Mouse (Mus musculus): Measurements from ENCODE around the gene Fam169b. TPM values are rescaled to one million over a fixed set of nuclear protein-coding genes. Genes with fewer than 3 reads are reported as not detected.

Fam169b gene
- polyA plus RNA-seq, 1 experiment from 2014 or later, result 0.43 TPM

DNA sequence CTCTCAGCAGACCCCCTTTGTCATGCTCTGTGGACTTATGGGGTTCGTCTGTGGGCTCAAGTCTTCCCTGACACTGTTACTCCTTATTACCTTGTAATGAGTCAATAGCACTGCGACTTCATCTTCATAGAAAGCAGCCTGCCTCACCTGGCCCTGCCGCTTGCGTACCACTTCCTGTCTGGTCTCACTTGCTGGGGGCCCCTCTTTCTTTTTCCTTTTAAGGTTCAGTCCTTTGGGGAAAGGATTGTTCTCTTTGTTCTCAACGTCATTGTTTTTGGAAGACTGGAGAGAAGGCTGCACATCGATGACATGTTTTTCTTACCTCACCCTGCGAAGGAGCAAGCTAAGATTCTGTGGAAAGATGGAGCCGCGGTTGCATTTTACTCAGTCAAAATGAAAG lies 55.4 kb downstream of the Fam169b start:
- H3K27me3 ChIP-seq (replicated peaks; ENCODE audit: control insufficient read depth, insufficient read depth, low read length), result no peaks in the 10 kb centered on the region
- no peak overlapping the region for H3K4me2 ChIP-seq (ENCODE audit: low read length)
- WGBS, result 84% methylated on average over 9 of the region's 9 CpGs
- no peaks in the 10 kb centered on the region for H3K9me3 ChIP-seq (ENCODE audit: control insufficient read depth, low read length)
- H3K36me3 ChIP-seq (ENCODE audit: control insufficient read depth, insufficient read depth, low read length), result no peaks in the 10 kb centered on the region
- H3K4me1 ChIP-seq (replicated peaks; ENCODE audit: control insufficient read depth, insufficient read depth, low read length), result no peaks in the 10 kb centered on the region
- no peak overlapping the region for H3K4me3 ChIP-seq (ENCODE audit: low read depth, low read length)
- H3K27ac ChIP-seq (ENCODE audit: low read depth), result no peak overlapping the region
- DNase-seq (ENCODE audit: low spot score) (no peak), ATAC-seq (replicated peaks; ENCODE audit: low FRiP score, low TSS enrichment, low read depth) (no peak)
- H3K9ac ChIP-seq (ENCODE audit: low read length), result no peak overlapping the region

DNA sequence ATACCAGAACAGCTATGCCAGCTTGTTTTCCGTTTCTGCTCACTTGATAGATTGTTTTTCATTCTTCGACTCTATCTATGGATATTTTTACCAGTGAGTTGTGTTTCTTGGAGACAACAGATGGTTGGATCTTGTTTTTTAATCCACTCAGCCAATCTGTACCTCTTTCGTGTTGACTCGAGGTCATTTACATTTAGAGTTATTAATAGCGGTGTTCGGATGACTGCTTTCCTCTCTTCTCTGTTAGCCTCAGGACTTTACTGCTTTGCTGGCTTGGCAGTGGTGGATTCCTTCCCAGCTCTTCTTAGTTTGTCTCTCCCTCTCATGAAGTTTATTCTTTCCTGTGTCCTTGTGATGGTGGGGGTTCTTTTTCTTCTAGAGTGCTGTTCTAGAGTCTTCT lies 59.2 kb downstream of the Fam169b start:
- Histone ChIP-seq H3K27me3 (replicated peaks; ENCODE audit: control insufficient read depth, insufficient read depth, low read length) (no peaks in the 10 kb centered on the region), H3K27ac (ENCODE audit: low read depth) (no peak overlapping the region), H3K4me3 (ENCODE audit: low read depth, low read length) (no peak overlapping the region), H3K36me3 (ENCODE audit: control insufficient read depth, insufficient read depth, low read length) (no peaks in the 10 kb centered on the region), H3K4me1 (replicated peaks; ENCODE audit: control insufficient read depth, insufficient read depth, low read length) (no peaks in the 10 kb centered on the region), H3K4me2 (ENCODE audit: low read length) (no peak overlapping the region), H3K9ac (ENCODE audit: low read length) (no peak overlapping the region), H3K9me3 (ENCODE audit: control insufficient read depth, low read length) (no peaks in the 10 kb centered on the region)
- no peak for DNase-seq (ENCODE audit: low spot score)
- WGBS, result 86% methylated on average over 6 of the region's 6 CpGs
- ATAC-seq (replicated peaks; ENCODE audit: low FRiP score, low TSS enrichment, low read depth), result no peak

DNA sequence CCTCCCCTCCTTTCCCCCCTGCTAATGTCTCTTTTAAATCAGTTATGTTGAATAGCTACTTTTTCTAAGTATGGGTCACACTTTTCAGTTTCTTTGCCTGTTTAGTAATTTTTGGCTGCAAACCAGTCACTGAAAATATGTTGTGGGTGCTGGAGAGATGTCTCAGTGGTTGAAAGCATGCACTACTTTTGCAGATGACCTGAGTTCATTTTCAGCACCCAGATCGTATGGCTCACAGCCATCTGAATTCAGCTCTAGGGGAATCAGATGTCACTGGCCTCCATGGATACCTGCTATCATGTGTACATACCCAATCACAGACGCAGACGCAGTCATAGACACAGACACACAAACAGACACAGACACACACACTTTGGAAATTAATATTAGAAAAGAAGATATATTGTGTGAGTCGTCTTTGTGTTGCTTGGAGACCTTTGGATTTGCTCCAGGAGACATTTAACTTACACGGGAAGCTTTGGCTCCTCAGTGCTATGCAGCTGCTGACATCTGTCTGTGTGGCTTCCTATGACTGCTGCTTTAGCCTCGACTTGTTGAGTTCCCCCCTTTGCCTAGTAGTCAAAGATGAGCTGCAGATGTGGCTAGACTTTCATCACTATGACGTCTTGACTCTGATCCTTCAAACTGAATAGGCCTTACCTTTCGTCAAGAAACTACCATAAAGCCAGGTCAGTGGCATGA lies 63.6 kb downstream of the Fam169b start:
- WGBS, result 51% methylated on average over 8 of the region's 8 CpGs
- Histone ChIP-seq H3K36me3 (ENCODE audit: control insufficient read depth, insufficient read depth, low read length) (no peaks in the 10 kb centered on the region), H3K4me2 (ENCODE audit: low read length) (no peak overlapping the region), H3K4me3 (ENCODE audit: low read depth, low read length) (no peak overlapping the region), H3K27me3 (replicated peaks; ENCODE audit: control insufficient read depth, insufficient read depth, low read length) (no peaks in the 10 kb centered on the region), H3K9me3 (ENCODE audit: control insufficient read depth, low read length) (no peaks in the 10 kb centered on the region), H3K4me1 (replicated peaks; ENCODE audit: control insufficient read depth, insufficient read depth, low read length) (no peaks in the 10 kb centered on the region), H3K27ac (ENCODE audit: low read depth) (0 out of 2 replicates have a peak overlapping the region, but pooled peaks have one; percentile 16), H3K9ac (ENCODE audit: low read length) (no peak overlapping the region)
- no peak for ATAC-seq (replicated peaks; ENCODE audit: low FRiP score, low TSS enrichment, low read depth)
- DNase-seq (ENCODE audit: low spot score), result no peak

DNA sequence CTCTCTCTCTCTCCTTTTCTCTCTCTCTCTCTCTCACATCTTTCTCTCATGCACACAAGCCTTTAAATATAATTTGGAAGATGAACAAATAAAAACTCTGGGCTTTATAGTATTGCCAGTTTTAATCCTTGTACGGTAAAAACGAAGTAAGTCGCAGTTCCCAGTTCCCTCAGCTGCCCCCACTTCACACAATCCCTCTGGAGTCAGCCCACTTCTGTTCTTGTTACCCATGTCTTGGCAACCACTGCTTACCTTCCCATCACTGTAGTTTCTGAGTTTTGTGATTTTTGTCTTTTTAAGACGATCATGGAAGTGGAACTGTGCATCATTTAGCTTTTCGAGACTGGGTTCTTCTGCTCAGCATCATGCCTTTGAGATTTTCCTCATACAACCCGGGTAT lies 65.0 kb downstream of the Fam169b start:
- ATAC-seq (replicated peaks; ENCODE audit: low FRiP score, low TSS enrichment, low read depth) (no peak), DNase-seq (ENCODE audit: low spot score) (no peak)
- Histone ChIP-seq H3K4me3 (ENCODE audit: low read depth, low read length) (no peak overlapping the region), H3K9me3 (ENCODE audit: control insufficient read depth, low read length) (no peaks in the 10 kb centered on the region), H3K4me2 (ENCODE audit: low read length) (no peak overlapping the region), H3K27ac (ENCODE audit: low read depth) (no peak overlapping the region), H3K36me3 (ENCODE audit: control insufficient read depth, insufficient read depth, low read length) (no peaks in the 10 kb centered on the region), H3K27me3 (replicated peaks; ENCODE audit: control insufficient read depth, insufficient read depth, low read length) (no peaks in the 10 kb centered on the region), H3K4me1 (replicated peaks; ENCODE audit: control insufficient read depth, insufficient read depth, low read length) (no peaks in the 10 kb centered on the region), H3K9ac (ENCODE audit: low read length) (no peak overlapping the region)
- 91% methylated on average over 6 of the region's 6 CpGs for WGBS

DNA sequence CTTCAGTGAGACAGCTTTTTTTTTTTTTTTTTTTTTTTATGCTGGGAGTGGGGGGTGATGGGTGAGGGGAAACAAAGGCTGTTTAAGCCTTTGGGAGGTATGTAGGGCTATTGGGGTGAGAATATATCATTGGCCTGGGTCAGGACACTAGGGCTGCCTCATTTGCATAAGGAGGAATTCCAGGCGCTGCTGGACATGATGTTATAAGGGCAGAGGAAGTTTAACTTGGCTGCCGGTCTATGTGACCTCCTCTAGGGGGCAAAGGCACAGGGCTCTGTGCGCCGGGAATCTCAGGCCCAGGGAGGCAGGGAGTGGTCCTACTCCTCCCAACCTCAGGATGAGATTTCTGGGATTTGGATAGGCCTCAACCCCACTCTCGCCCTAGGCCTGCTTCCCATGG lies 70.9 kb downstream of the Fam169b start:
- 46% methylated on average over 5 of the region's 5 CpGs for WGBS

DNA sequence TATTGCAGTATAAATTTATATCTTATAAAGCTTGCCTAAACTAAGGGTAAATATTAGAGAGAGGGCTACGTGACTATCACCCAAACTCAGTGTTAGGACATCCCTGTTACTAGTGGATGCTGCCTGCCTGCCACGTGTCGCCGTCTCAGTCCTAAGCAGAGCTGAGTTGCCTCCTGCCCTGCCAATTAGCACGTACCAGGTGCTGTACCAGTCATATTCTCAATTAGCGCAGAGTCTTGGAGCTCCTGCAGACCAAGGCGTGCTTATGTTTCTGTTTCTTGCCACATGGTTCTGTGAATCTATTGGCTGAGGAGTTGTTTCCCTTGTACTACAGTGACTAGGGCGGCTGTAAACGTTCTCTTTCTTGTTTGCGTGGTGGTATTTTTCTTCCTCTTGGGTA lies 72.3 kb downstream of the Fam169b start:
- Histone ChIP-seq H3K27me3 (replicated peaks; ENCODE audit: control insufficient read depth, insufficient read depth, low read length) (no peaks in the 10 kb centered on the region), H3K4me2 (ENCODE audit: low read length) (no peak overlapping the region), H3K9me3 (ENCODE audit: control insufficient read depth, low read length) (no peaks in the 10 kb centered on the region), H3K4me1 (replicated peaks; ENCODE audit: control insufficient read depth, insufficient read depth, low read length) (no peaks in the 10 kb centered on the region), H3K4me3 (ENCODE audit: low read depth, low read length) (no peak overlapping the region), H3K27ac (ENCODE audit: low read depth) (no peak overlapping the region), H3K36me3 (ENCODE audit: control insufficient read depth, insufficient read depth, low read length) (no peaks in the 10 kb centered on the region), H3K9ac (ENCODE audit: low read length) (no peak overlapping the region)
- DNase-seq (ENCODE audit: low spot score) (no peak), ATAC-seq (replicated peaks; ENCODE audit: low FRiP score, low TSS enrichment, low read depth) (no peak)
- WGBS, result 89% methylated on average over 10 of the region's 10 CpGs

More for the DNA sequence above, 70.9 kb downstream of the Fam169b start:
- Histone ChIP-seq H3K4me1 (replicated peaks; ENCODE audit: control insufficient read depth, insufficient read depth, low read length) (no peaks in the 10 kb centered on the region), H3K4me3 (ENCODE audit: low read depth, low read length) (no peak overlapping the region), H3K9ac (ENCODE audit: low read length) (no peak overlapping the region), H3K27me3 (replicated peaks; ENCODE audit: control insufficient read depth, insufficient read depth, low read length) (no peaks in the 10 kb centered on the region), H3K9me3 (ENCODE audit: control insufficient read depth, low read length) (no peaks in the 10 kb centered on the region), H3K36me3 (ENCODE audit: control insufficient read depth, insufficient read depth, low read length) (no peaks in the 10 kb centered on the region), H3K27ac (ENCODE audit: low read depth) (no peak overlapping the region), H3K4me2 (ENCODE audit: low read length) (no peak overlapping the region)
- DNase-seq (ENCODE audit: low spot score) (no peak), ATAC-seq (replicated peaks; ENCODE audit: low FRiP score, low TSS enrichment, low read depth) (no peak)

DNA sequence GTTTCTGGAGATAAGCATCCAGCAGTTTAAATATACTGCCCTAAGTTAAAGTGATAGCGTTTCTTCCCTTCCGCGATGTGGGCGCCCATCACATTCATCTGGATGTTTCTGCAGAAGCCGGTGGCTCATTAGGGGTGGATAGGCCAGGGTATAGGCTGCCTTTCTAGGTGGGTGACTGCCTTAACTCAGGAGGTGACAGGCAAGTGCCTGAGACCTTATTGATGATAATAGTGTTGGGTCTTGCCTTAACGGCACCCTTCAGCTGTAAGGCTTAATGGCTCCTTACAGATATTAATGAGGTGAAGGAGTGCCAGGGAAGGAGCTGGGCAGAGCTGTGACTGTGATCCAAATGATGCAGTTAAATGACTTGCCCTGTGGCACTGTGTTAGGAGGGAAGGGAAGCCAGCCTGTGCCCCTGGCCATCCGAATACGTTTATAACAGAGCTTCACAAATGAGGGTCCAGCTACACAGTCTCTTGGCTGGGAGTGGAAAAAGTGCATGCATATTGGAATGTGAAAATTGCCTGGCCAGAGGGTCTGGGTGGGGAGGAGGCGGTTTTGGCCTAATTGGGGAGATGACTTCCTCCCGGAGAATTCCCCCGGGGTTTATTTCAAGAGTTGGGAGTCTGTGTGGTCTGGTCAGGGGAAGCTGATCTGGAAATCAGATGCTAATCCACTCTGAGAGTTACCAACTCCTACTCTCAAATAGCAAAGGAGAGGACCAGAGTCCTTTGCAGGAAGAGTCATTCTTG lies 81.9 kb downstream of the Fam169b start:
- H3K4me3 ChIP-seq (ENCODE audit: low read depth, low read length), result no peak overlapping the region
- no peaks in the 10 kb centered on the region for H3K4me1 ChIP-seq (replicated peaks; ENCODE audit: control insufficient read depth, insufficient read depth, low read length)
- no peaks in the 10 kb centered on the region for H3K9me3 ChIP-seq (ENCODE audit: control insufficient read depth, low read length)
- H3K36me3 ChIP-seq (ENCODE audit: control insufficient read depth, insufficient read depth, low read length), result no peaks in the 10 kb centered on the region
- DNase-seq (ENCODE audit: low spot score) (no peak), ATAC-seq (replicated peaks; ENCODE audit: low FRiP score, low TSS enrichment, low read depth) (no peak)
- 55% methylated on average over 11 of the region's 11 CpGs for WGBS
- no peak overlapping the region for H3K9ac ChIP-seq (ENCODE audit: low read length)
- H3K4me2 ChIP-seq (ENCODE audit: low read length), result no peak overlapping the region
- H3K27me3 ChIP-seq (replicated peaks; ENCODE audit: control insufficient read depth, insufficient read depth, low read length), result no peaks in the 10 kb centered on the region
- H3K27ac ChIP-seq (ENCODE audit: low read depth), result no peak overlapping the region

DNA sequence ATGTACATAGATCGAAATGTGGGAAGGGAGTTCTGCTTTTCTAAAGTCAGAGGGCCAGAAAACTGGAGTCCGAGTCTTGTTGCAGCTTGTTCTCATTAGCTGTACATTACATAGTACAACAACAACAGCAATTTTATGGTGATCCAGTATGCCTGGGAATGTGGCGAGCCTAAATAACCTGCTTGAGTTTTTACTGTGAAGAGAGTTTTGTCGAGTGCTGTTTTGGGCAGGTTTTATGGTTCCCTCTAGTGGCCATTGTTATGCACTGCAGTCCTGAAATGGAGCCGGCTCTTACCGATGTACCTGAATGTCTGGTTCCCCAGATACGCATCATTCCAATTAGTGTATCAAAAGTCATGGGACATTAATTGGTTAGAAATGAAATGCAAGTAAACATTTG lies 83.8 kb downstream of the Fam169b start:
- Histone ChIP-seq H3K4me1 (replicated peaks; ENCODE audit: control insufficient read depth, insufficient read depth, low read length) (no peaks in the 10 kb centered on the region), H3K27ac (ENCODE audit: low read depth) (no peak overlapping the region), H3K9me3 (ENCODE audit: control insufficient read depth, low read length) (no peaks in the 10 kb centered on the region), H3K4me3 (ENCODE audit: low read depth, low read length) (no peak overlapping the region), H3K36me3 (ENCODE audit: control insufficient read depth, insufficient read depth, low read length) (no peaks in the 10 kb centered on the region), H3K4me2 (ENCODE audit: low read length) (no peak overlapping the region), H3K9ac (ENCODE audit: low read length) (no peak overlapping the region), H3K27me3 (replicated peaks; ENCODE audit: control insufficient read depth, insufficient read depth, low read length) (no peaks in the 10 kb centered on the region)
- ATAC-seq (replicated peaks; ENCODE audit: low FRiP score, low TSS enrichment, low read depth) (no peak), DNase-seq (ENCODE audit: low spot score) (peak; percentile 73)
- WGBS, result 21% methylated on average over 7 of the region's 7 CpGs

DNA sequence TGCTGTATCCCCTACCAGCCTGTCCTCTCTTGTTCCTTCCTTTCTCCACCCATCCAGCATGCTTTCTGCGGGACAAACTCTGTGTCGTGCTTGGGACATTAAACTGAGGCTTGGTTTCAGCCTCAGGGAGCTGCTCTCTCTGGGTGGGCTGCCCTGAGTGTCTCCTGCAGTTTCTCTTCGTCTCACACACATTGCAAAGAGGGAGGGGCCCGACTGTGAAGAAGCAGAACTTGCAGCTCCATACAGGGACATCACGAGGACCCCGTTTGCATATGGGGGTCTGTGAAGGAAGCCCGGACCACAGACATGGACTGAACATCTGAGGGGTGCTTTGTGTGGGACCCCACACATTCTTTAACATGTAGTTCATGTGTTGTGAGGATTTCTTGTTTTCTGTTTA lies 89.0 kb downstream of the Fam169b start:
- Histone ChIP-seq H3K4me3 (ENCODE audit: low read depth, low read length) (no peak overlapping the region), H3K9ac (ENCODE audit: low read length) (no peak overlapping the region)
- 60% methylated on average over 7 of the region's 7 CpGs for WGBS

More for the DNA sequence above, 89.0 kb downstream of the Fam169b start:
- no peak overlapping the region for H3K27ac ChIP-seq (ENCODE audit: low read depth)
- H3K36me3 ChIP-seq (ENCODE audit: control insufficient read depth, insufficient read depth, low read length), result no peaks in the 10 kb centered on the region
- no peak overlapping the region for H3K4me2 ChIP-seq (ENCODE audit: low read length)
- no peaks in the 10 kb centered on the region for H3K4me1 ChIP-seq (replicated peaks; ENCODE audit: control insufficient read depth, insufficient read depth, low read length)
- H3K9me3 ChIP-seq (ENCODE audit: control insufficient read depth, low read length), result no peaks in the 10 kb centered on the region
- DNase-seq (ENCODE audit: low spot score) (no peak), ATAC-seq (replicated peaks; ENCODE audit: low FRiP score, low TSS enrichment, low read depth) (no peak)
- no peaks in the 10 kb centered on the region for H3K27me3 ChIP-seq (replicated peaks; ENCODE audit: control insufficient read depth, insufficient read depth, low read length)
